Mouse (Mus musculus): ENCODE measurements at regions not wholly inside any gene's neighbourhood (a gene's known extent, or its start where the extent isn't known, plus 50 kb on each side); places are given as distances from the start of the nearest gene placed in this dataset.

DNA sequence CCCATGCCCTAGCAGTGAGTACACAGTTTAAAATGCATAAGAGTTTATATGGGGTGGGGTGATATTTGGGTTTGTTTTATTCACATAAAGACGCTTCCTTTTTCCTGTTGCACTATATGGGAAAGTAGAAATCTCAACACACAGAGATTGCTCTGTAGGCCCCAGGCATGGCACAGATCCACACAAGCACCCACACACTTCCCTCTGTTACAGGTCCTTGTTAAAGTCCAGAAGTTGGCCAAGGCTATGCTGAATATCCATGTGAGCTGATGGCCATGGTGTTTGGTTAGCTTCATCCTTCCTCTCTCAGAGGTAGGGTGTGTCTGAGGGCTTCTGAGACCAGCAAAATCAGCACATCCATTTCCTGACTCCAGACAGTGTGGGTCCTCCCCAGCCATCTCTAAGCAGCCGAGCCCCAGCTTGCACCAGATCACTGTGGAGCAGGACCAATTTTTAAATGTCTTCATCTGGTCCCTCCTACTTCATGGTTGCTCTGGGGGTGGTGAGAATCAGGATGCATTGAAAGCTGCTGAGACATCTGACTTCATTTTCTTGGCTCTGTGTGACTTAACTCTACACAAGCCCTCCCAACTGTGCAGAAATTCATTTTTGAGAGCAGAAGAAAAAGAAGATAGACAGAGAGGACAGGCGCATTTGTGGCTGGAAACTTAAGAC is 360.3 kb upstream of the Nr3c2 start:
- DNase-seq (ENCODE audit: low read depth, low spot score) = no peak

DNA sequence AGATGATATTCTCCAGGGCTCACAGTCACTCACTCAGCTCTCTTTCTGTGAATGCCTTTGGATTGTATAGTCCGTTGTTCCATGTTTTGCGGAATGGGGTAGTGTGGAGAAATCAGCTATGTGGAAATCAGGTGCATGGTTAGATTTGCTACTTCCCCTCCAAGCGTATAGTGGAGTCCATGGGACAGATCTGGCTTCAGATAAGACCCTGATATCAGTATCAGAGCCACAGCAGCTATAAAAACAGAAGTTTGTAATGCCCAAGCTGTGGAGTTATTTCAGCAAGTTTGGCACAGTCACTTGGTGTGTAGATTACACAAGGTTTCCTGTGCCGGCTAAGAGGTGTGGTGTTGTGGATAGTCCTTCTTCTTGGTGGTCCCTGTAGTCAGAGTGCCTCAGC is 359.6 kb upstream of the Nr3c2 start:
- no peak for DNase-seq (ENCODE audit: low read depth, low spot score)

DNA sequence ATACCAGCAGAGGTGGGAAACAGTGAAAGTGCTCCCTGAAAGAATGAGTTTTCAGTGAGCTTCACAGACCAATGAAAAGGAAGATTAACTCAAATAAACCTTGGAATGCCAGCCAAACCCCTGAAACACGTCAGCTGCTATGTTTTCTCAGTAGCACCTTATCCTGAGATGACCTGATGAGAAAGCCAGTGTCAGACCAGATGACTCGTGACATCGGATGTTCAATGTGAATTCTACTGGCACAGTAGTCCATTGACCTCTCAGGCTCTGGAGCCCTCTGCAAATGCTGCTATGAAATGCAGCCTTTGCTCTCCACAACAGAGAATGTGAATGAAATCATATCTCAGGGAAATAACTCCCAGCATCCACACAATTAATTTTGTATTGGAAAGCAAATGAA is 358.6 kb upstream of the Nr3c2 start:
- DNase-seq (ENCODE audit: low read depth, low spot score) = no peak

DNA sequence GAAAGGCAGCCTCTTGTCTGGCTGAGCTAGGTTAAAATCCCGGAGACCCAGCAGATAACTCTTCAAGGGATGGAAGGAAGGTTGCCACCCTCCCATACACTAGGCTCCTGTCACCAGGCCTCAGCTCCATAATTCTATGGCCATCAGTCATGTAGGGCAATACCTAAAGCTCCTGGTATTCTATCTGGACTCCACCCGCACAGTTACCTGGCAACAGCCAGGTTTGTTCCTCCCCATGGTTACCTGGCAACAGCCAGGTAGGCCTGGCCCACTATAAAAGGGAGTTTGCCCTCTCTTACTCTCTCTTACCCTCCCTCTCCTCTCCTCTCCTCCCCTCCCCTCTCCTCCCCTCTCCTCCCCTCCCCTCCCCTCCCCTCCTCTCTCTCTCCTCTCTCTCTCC is 347.6 kb upstream of the Nr3c2 start:
- no peak for DNase-seq (ENCODE audit: low read depth, low spot score)

DNA sequence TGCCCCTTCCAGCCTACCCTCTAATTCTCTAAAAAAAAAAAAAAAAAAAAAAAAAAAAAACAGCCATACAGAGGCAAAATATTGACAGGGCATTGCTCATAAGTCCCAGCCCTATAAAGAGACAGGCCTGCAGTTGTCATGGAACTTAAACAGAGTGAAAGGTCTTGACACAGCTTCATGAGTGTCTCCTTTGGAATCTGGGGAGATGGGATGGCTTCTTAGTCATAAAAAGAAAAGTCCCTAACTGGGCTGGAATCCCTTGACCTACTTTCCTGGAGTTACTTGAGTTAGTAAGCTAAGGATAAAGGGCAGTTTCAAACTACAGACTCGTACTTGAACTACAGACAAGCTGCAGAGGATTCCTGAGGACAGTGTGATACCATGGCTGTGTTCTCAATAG is 297.7 kb upstream of the Nr3c2 start:
- DNase-seq (ENCODE audit: low read depth, low spot score) = no peak

DNA sequence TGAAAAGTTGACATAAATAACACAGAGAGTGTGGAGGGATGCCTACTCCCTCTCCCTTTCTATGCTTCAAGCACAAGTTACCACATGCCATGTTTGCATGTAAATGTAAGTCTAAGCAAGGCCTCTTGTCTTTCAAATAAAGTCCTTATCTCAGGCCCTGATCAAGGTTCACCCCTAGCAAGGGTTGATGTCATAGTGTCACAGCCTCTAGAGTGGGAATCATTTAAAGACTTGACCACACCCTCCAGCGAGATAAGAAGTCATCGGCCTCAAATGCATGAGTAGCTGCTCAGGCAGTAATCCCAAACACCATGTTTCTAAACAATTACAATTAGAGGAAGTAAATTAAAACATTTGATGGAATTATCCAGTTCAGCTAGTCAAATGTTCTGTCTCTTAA is 280.5 kb upstream of the Nr3c2 start:
- DNase-seq (ENCODE audit: low read depth, low spot score) = no peak

DNA sequence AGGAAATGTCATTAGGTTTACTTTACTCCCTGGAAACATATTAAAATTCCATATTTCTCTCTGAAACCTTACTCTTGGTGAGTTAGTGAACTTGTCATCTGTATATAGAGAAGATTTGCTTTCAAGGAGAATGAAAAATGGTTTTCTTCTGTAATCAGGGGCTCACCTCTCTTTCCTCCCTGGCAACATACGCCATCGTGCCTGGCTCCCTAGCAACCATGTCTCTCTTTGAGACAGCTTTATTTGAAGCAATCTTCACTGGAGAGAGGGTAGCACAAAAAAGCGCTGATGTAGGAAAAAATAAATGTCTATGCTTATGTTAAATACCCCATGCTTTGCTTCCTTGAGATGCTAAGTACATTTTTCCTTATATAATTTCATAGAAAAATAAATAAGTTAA is 278.4 kb upstream of the Nr3c2 start:
- DNase-seq (ENCODE audit: low read depth, low spot score) = no peak

DNA sequence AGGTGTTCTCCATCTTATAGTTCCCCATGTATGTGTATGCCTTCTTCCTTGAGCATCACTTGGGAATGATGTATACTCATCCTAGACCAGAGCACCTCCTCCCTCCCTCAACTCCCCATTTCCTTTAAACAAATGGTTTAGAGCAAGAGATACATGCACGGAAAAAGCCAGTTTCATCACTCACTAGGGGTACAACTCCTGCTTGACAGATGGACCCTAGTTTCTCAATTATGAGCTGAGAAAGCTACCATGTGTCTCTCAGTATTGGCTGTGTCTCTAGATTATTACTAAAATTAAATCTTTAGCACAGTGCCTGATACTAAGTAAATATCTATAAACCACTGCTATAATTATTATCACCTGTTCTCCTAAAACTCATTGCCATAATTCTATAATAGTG is 266.2 kb upstream of the Nr3c2 start:
- DNase-seq (ENCODE audit: low read depth, low spot score) = no peak

Data from ES-CJ7 (cell line).